Mouse (Mus musculus) forebrain, embryonic 11.5 days (tissue): ENCODE results near the gene Slc8a1. TPM values are rescaled to one million over a fixed set of nuclear protein-coding genes. Genes with fewer than 3 reads are reported as not detected.

ENCODE experiments used
- ATAC-seq: fragments of 200-750 bp; cut with Nextera tagmentation; replicated peaks from 2 replicates; pipeline ENCODE4 v1.8.0; 2017; ENCODE audit warnings: moderate TSS enrichment; ENCODE audit not compliant: low FRiP score
- DNase-seq: peaks from one replicate; pipeline ENCODE4 v3.0.0-alpha.2; 2017; ENCODE audit warnings: low spot score
- H3K27ac ChIP-seq: fragments of 300-500 bp; sonication (generic); 2 replicates; pipeline ENCODE4 v1.5.1; 2014; ENCODE audit warnings: low read depth, low read length
- H3K27me3 ChIP-seq: fragments of 300-500 bp; sonication (generic); 2 replicates; pipeline ENCODE4 v1.6.1; 2014; ENCODE audit warnings: mild to moderate bottlenecking, low read length, mixed read lengths; ENCODE audit not compliant: control insufficient read depth, insufficient read depth
- H3K36me3 ChIP-seq: fragments of 300-500 bp; sonication (generic); 2 replicates; pipeline ENCODE4 v1.6.1; 2014; ENCODE audit warnings: mild to moderate bottlenecking, low read length, moderate library complexity, mixed read lengths; ENCODE audit not compliant: control insufficient read depth, insufficient read depth
- H3K4me1 ChIP-seq: fragments of 300-500 bp; sonication (generic); replicated peaks from 2 replicates; pipeline ENCODE4 v1.6.1; 2014; ENCODE audit warnings: low read length, mixed read lengths; ENCODE audit not compliant: control insufficient read depth, insufficient read depth
- H3K4me2 ChIP-seq: fragments of 300-500 bp; sonication (generic); 2 replicates; pipeline ENCODE4 v1.6.1; 2014; ENCODE audit warnings: low read depth, mild to moderate bottlenecking, low read length, moderate library complexity, mixed read lengths; ENCODE audit not compliant: severe bottlenecking
- H3K4me3 ChIP-seq: fragments of 300-500 bp; sonication (generic); 2 replicates; pipeline ENCODE4 v1.5.1; 2014; ENCODE audit warnings: low read depth, low read length
- H3K9ac ChIP-seq: fragments of 300-500 bp; sonication (generic); 2 replicates; pipeline ENCODE4 v1.6.1; 2014; ENCODE audit warnings: low read length
- H3K9me3 ChIP-seq: fragments of 300-500 bp; sonication (generic); 2 replicates; pipeline ENCODE4 v1.6.1; 2016; ENCODE audit warnings: low read length, mixed read lengths; ENCODE audit not compliant: control insufficient read depth
- WGBS: fragments of 180-500 bp; shearing (Covaris S2); extraction: QIAGEN DNeasy Blood & Tissue Kit; methylation state at CpG from one replicate; pipeline ENCODE4 v1.1.7; 2014; 5-methylcytosine and 5-hydroxymethylcytosine counted together
- polyA plus RNA-seq: library from polyadenylated mRNA; unstranded; fragments of >200 nt; fragmentation: Nextera tagmentation; extraction: Ambion mirVana; gene quantifications from 2 replicates; pipeline ENCODE4 v1.2.1, GENCODE M21; 2014

Gene Slc8a1
- polyA plus RNA-seq, 1 experiment from 2014 or later = 3.6 TPM

DNA sequence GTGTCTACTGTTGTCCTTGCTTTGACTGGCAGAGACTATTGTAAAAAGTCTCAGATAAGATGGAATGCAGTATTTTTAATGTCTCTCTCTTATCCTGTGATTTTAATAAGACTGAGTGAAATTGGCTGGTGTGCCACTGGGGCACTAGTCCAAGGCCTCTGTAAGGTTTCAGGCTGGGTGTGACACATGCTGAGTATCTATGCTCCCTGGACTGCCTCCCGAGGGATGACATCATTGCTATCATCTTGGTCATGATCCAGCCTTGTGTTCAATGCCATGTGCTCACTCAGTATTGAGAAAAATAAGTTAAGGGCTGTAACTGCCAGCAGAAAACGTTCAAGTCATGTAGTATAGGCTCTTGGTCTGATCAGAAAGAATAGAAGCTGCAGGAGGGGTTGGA lies 335.5 kb downstream of the Slc8a1 start:
- no peak for DNase-seq
- H3K9me3 ChIP-seq = no peaks in the 10 kb centered on the region
- no peaks in the 10 kb centered on the region for H3K27me3 ChIP-seq

DNA sequence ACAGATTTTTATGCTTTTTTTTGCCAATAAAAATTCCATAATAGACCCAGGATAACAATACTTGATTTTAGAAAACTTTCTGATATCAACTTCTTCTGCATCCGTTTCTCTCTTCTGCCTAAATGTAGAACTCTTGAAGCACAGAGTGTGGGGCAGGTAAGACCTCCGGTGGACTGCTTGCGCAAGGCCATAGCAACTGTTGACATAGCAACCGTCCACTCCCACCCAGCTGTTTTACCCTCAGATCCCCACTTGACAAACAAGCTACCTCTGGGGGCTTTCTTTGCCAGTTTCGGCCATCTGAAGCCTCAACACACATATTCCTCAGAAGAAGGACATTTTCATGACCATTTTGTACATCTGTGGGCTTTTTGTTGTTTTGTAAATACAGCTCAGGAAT lies 337.8 kb downstream of the Slc8a1 start:
- H3K9ac ChIP-seq = no peak overlapping the region
- no peaks in the 10 kb centered on the region for H3K36me3 ChIP-seq
- no peak overlapping the region for H3K4me3 ChIP-seq
- H3K9me3 ChIP-seq = no peaks in the 10 kb centered on the region
- no peaks in the 10 kb centered on the region for H3K27me3 ChIP-seq
- ATAC-seq (no peak), DNase-seq (no peak)
- no peak overlapping the region for H3K4me2 ChIP-seq
- 81% methylated on average over 5 of the region's 5 CpGs for WGBS
- H3K4me1 ChIP-seq = peaks cover 3% of the 10 kb centered on the region; the same call in 1 of the 2 replicates
- H3K27ac ChIP-seq = no peak overlapping the region

More for the DNA sequence above, 335.5 kb downstream of the Slc8a1 start:
- ATAC-seq = no peak
- no peaks in the 10 kb centered on the region for H3K36me3 ChIP-seq
- no peak overlapping the region for H3K9ac ChIP-seq
- H3K4me3 ChIP-seq = no peak overlapping the region
- no peak overlapping the region for H3K27ac ChIP-seq
- peaks cover 3% of the 10 kb centered on the region; the same call in 1 of the 2 replicates for H3K4me1 ChIP-seq
- no peak overlapping the region for H3K4me2 ChIP-seq
- WGBS = 74% methylated on average over 2 of the region's 2 CpGs

DNA sequence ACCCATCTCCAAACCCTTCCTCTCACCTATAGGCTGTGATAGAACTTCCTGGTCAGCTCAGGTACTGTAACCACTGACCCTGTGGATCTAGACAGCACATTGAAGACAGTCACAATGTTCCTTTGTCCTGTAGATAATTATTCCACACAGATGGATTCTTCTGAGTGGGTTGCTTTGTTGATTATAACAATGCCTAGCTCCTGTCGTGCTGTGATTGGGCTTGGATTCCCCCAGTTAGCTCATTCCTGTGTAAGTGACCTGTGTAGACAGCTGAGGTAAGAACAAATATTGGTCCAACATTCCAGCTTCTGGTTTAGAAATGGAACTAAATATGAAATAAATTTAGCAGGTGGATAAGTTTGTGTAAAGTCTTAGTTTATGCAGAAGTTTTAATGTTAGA lies 340.7 kb downstream of the Slc8a1 start:
- H3K27me3 ChIP-seq = no peaks in the 10 kb centered on the region
- WGBS = 55% methylated on average over 1 of the region's 1 CpGs
- H3K4me2 ChIP-seq = no peak overlapping the region
- no peak overlapping the region for H3K9ac ChIP-seq
- H3K36me3 ChIP-seq = no peaks in the 10 kb centered on the region
- no peak overlapping the region for H3K4me3 ChIP-seq
- DNase-seq (no peak), ATAC-seq (no peak)
- no peaks in the 10 kb centered on the region for H3K4me1 ChIP-seq
- no peaks in the 10 kb centered on the region for H3K9me3 ChIP-seq
- H3K27ac ChIP-seq = no peak overlapping the region

DNA sequence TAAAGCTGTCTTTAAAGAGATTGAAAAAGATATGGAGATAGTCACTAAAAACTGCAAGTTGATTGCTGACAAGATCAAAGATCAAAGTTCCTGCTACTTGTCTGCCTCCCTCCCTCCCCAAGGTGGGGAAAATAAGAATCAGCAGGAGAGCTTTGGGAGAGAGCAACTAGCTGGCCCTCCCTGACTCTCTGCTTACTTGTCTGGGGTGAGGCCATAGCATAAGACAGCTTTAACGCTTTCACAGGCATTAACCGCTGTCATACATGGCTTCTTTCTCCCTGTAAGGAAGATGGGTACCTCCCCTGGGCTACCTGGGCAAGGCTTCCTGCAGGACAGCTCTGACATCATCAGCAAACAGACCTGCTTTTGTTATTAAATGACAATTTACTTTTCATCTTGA lies 344.1 kb downstream of the Slc8a1 start:
- DNase-seq (no peak), ATAC-seq (no peak)
- Histone ChIP-seq H3K27ac (no peak overlapping the region), H3K4me2 (no peak overlapping the region), H3K4me1 (no peaks in the 10 kb centered on the region), H3K4me3 (no peak overlapping the region), H3K36me3 (no peaks in the 10 kb centered on the region), H3K9me3 (no peaks in the 10 kb centered on the region), H3K9ac (no peak overlapping the region), H3K27me3 (no peaks in the 10 kb centered on the region)
- 46% methylated on average over 2 of the region's 2 CpGs for WGBS

DNA sequence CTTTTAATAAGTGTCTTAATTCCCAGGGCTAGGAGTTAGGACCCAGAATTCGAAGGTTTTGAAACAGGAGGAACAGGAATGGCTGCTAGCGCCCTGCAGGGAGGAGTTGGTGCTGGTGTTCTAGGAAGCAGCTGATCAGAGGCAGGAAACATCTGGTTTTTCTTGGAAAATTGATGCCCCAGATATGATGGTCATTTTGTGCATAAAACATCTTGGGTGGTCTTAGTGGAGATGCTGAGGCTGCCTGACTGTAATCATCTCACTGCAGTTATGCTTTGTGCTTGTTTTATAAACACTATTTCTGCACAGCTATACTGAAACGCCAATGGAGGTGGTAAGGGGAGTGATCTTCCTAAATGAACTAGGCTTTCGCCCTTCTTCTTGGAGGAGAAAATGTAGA lies 345.1 kb downstream of the Slc8a1 start:
- ATAC-seq (no peak), DNase-seq (no peak)

DNA sequence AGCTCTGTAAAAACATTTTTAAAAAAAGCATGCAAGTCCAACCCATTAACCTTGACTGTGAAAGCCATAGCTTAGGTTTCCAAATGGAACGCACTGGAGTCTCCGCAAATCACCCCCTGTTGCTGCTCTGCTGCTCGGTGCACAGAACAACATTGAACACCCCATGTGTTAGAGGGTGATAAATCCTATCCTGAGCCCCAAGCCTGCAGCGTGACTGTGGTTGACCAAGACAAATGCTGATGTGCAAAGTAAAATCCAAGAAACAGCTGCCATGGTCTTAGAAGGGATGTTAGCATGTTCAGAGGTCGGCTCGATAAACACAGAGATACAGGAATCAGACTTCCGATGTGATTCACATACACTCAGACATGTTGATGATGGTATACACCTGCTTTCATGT lies 346.7 kb downstream of the Slc8a1 start:
- ATAC-seq (no peak), DNase-seq (no peak)
- 92% methylated on average over 7 of the region's 7 CpGs for WGBS
- H3K9me3 ChIP-seq = no peaks in the 10 kb centered on the region
- no peaks in the 10 kb centered on the region for H3K36me3 ChIP-seq
- H3K4me2 ChIP-seq = no peak overlapping the region
- H3K9ac ChIP-seq = no peak overlapping the region
- no peaks in the 10 kb centered on the region for H3K27me3 ChIP-seq
- H3K4me3 ChIP-seq = no peak overlapping the region
- no peaks in the 10 kb centered on the region for H3K4me1 ChIP-seq
- no peak overlapping the region for H3K27ac ChIP-seq

More for the DNA sequence above, 345.1 kb downstream of the Slc8a1 start:
- H3K9ac ChIP-seq = no peak overlapping the region
- H3K27ac ChIP-seq = no peak overlapping the region
- H3K27me3 ChIP-seq = no peaks in the 10 kb centered on the region
- WGBS = 86% methylated on average over 4 of the region's 4 CpGs
- H3K4me1 ChIP-seq = no peaks in the 10 kb centered on the region
- H3K9me3 ChIP-seq = no peaks in the 10 kb centered on the region
- H3K4me3 ChIP-seq = no peak overlapping the region
- H3K36me3 ChIP-seq = no peaks in the 10 kb centered on the region
- no peak overlapping the region for H3K4me2 ChIP-seq

DNA sequence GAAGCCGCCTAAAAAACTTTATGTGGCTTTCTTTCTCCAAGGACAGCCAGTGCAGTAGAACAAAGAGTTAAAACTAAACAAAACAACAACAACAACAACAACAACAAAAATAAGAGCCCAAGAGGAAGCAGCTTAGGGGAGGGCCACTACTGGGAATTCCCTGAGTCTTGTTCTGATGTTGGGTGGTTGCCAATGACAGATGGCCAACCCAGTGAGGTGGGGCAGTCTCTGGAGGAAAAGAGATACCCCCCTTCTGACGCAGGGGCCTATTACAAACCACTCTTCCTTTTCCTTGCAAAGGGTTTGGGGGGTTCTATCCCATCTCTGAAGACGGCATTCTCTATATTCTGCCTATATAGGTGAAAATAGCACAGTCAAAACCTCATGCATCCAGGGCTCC lies 347.4 kb downstream of the Slc8a1 start:
- no peaks in the 10 kb centered on the region for H3K36me3 ChIP-seq
- no peak overlapping the region for H3K4me3 ChIP-seq
- H3K9me3 ChIP-seq = no peaks in the 10 kb centered on the region
- H3K4me1 ChIP-seq = no peaks in the 10 kb centered on the region
- H3K27ac ChIP-seq = no peak overlapping the region
- whole genome bisulfite sequencing = 88% methylated on average over 3 of the region's 3 CpGs
- no peaks in the 10 kb centered on the region for H3K27me3 ChIP-seq
- H3K9ac ChIP-seq = no peak overlapping the region
- DNase-seq (no peak), ATAC-seq (no peak)
- no peak overlapping the region for H3K4me2 ChIP-seq

DNA sequence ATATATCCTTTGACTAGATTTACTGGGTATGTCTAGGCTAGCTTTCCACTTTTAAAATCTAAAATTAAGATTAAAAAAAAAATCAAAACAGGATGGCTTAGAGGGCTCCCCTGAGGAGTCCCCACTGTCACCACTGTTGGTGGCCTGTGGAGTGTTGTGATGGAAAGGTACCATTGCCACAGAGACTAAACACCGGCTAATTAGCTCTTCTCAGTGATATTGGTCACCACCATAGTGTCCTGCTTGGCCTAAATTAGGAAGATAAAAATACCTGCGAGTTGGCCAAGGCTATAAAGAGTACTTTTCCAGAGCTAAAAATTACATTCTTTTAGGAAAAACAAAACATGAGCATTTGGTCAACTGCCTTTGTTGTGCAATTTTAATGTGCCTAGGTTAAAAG lies 352.1 kb downstream of the Slc8a1 start:
- ATAC-seq (no peak), DNase-seq (no peak)
- Histone ChIP-seq H3K36me3 (no peaks in the 10 kb centered on the region), H3K4me1 (no peaks in the 10 kb centered on the region), H3K4me3 (no peak overlapping the region), H3K4me2 (no peak overlapping the region), H3K9me3 (no peaks in the 10 kb centered on the region), H3K27me3 (no peaks in the 10 kb centered on the region), H3K9ac (no peak overlapping the region), H3K27ac (no peak overlapping the region)
- WGBS = 81% methylated on average over 2 of the region's 2 CpGs

DNA sequence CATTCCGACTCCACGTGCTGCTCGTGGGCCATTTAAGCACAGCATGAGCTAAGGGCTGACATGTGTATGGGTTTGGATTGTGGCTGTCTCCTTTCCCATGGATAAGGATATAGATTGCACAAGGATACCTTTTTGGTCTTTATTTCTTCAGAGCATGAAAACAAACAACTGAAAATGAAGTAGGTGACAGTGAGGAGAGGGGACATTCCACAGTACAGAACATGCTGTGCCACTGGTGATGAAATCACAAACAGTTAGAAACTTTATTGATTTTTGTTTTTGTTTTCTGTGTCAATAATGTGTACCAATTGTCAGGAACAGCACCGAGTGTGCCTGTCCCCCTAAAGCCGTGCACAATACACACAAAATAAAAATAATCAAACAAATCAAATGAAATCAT lies 352.7 kb downstream of the Slc8a1 start:
- DNase-seq (no peak), ATAC-seq (no peak)
- Histone ChIP-seq H3K9me3 (no peaks in the 10 kb centered on the region), H3K36me3 (no peaks in the 10 kb centered on the region), H3K4me3 (no peak overlapping the region), H3K4me1 (no peaks in the 10 kb centered on the region), H3K9ac (no peak overlapping the region), H3K27ac (no peak overlapping the region), H3K27me3 (no peaks in the 10 kb centered on the region), H3K4me2 (no peak overlapping the region)
- 92% methylated on average over 5 of the region's 5 CpGs for WGBS
